Mouse (Mus musculus): ENCODE results near the gene Slc22a1. TPM values are rescaled to one million over a fixed set of nuclear protein-coding genes. Genes with fewer than 3 reads are reported as not detected.
"Not testable (repeated sequence)": the region's sequence is repeated elsewhere in the genome, so short reads cannot be mapped to it uniquely, and the experiment has no call there.

The Slc22a1 gene
- total RNA-seq, 2 experiments from 2014 or later: not detected

- DNase-seq: no peak
These were observed 9.4 kb upstream of the Slc22a1 start for GRCm38 (mm10) chr17:12684928-12685624.

DNA sequence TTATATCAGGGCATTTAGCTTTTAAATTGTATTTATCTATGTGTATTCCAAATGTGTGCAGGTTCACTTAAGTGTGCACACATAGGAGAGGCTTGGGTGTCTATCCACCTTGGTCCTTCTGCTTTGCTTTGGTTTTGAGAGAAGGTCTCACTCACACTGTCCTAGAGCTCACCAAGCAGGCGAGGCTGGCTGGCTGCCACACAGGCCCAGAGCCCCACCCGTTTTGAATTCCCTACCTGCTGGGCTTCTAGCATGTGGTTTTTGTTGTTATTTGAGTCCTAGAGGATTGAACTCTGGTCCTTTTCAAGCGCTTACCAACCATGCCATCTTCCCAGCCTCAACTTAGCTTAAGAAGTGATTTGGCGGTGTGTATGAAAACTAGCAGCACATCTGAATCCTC lies 8.8 kb upstream of the Slc22a1 start:
- no peak for DNase-seq

GRCm38 (mm10) chr17:12683582-12683981 lies 8.0 kb upstream of the Slc22a1 start:
- DNase-seq: no peak

DNA sequence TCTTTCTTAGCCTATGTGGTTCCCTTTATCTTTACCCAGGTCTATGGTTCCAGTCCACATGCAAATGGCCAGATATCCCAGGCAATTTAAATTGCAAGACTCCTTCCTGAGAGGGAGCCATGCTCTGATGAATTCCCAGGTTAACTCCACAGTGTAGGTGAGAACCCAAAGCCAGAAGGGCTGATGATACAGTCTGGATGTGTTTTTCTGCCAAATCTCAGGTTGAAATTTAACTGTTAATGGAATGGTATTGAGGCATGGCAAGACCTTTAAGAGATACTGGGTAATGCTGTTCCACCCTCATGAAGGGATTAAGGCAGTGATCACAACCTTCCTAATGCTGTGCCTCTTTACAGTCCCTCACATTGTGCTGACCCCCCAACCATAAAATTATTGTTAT lies 2.6 kb upstream of the Slc22a1 start:
- no peak for DNase-seq

- no peak for DNase-seq
These were observed 1.5 kb upstream of the Slc22a1 start for GRCm38 (mm10) chr17:12677139-12677538.

DNA sequence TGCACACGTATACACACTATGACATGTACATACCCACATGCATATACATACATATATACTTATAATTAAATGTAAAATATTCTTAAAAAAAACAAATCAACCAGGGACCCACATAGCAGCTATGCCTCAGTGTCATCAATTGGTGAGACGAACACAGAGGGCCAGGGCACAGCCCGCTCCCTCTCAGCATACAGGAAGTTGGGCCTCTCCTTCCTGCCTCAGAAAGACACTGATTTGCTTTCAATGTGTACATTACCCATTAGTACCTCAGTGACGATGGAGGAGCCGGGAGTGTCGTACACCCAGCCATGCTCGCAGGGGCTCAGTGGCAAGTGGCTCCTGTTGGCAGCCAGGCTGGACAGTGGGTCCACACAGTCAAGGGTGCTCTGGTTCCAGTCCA lies 649 bp downstream of the Slc22a1 start:
- not testable (repeated sequence) for DNase-seq

- DNase-seq: no peak
These were observed 1.8 kb downstream of the Slc22a1 start for GRCm38 (mm10) chr17:12673871-12674270.

DNA sequence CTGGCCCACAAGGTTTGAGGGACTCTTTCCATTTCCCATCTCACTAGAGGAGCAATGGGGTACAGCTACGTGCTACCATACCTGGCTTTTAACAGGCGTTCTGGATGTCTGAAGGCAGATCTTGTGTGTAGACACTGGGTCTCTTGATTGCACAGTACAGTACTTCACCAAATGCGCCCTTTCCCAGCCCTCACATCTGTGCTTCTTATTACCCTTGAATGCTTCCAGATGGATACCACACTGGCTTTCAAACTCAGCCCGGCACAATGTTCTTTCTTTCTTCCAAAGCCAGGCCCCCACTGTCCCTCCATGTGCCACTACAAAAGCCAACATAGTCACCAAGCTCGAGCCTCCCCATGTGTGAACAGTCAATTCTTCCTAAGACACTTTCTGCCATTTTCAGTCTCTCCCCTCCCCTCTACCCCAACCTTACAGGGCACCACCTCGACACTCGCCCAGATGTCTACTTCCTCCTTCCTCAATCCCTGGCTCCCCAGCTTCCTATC lies 3.3 kb downstream of the Slc22a1 start:
- no peak for DNase-seq

- no peak for DNase-seq
These were observed 4.5 kb downstream of the Slc22a1 start for GRCm38 (mm10) chr17:12671029-12671605.

GRCm38 (mm10) chr17:12669363-12669679 lies 6.3 kb downstream of the Slc22a1 start:
- DNase-seq: no peak

GRCm38 (mm10) chr17:12668478-12669362 lies 6.9 kb downstream of the Slc22a1 start:
- no peak for DNase-seq

DNA sequence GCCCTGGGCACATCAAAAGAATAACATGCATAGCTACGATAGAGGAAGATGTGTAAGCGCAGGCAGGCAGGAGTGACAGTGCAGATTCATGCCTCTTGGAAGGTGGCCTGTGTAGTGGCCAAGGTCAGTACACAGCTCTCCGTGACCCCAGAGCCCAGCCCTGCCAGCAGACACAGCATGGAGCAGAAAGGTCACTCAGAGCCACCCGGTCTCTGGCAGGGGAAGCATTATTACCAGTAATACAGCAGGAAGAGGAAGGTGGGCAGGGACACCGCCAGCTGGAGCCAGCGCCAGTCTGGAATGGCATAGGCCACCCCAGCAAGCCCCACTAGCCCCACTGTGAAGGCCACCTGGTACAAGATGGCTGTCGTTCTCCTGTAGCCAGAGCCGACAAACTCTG lies 11.5 kb downstream of the Slc22a1 start:
- no peak for DNase-seq

DNA sequence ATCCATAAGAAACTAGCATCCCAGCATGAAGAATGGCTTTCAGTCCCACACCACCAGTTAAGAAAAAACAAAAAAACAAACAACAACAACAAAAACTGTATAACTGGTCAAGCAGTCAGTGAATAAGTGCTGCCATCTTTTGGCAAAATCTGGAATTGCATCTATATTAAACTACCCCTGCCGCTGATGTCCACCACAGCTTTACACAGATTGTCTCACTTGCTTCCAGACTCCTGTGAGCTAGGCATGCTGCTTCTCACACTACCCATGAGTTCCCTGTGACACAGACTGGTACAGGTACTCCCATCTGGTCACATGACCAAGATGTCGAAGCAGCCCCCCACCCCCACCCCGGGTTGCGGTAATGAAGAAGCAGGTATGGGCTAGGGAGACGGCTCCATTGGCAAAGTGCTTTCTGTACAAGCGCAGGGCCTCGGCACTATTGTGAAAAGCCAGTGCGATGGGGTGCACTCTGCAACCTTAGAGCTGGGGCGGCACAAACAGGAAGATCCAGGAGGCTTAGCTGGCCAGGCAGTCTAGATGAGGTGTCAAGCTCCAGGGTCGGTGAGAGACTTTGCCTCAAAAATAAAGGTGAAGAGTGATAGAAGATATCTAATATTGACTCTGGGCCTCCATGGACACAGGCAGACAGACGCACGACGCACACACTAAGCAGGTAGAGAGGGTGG lies 14.9 kb downstream of the Slc22a1 start:
- DNase-seq: no peak

GRCm38 (mm10) chr17:12659233-12659632 lies 16.4 kb downstream of the Slc22a1 start:
- no peak for DNase-seq

- no peak for DNase-seq
These were observed 16.8 kb downstream of the Slc22a1 start for GRCm38 (mm10) chr17:12658784-12659183.

GRCm38 (mm10) chr17:12655826-12656225 lies 19.8 kb downstream of the Slc22a1 start:
- DNase-seq: no peak

DNA sequence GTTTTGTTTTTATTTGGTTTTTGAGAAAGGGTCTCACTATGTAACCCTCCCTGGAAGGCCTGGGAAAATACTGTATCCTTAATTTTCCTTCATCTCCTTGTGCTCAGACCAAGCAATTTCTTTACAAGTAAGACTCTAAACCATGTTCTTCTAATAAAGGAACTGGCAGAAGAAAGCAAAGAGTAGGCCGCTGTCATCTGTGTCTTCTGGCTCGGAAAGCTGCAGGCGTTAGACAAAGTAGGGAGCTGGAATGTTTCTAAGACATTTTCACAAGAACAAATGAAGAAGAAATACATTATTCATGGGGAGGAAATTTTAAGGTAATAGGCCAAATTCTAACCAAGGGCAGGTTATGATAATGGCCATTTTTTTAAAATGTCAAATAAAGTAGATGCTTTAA lies 21.6 kb downstream of the Slc22a1 start:
- DNase-seq: no peak

DNA sequence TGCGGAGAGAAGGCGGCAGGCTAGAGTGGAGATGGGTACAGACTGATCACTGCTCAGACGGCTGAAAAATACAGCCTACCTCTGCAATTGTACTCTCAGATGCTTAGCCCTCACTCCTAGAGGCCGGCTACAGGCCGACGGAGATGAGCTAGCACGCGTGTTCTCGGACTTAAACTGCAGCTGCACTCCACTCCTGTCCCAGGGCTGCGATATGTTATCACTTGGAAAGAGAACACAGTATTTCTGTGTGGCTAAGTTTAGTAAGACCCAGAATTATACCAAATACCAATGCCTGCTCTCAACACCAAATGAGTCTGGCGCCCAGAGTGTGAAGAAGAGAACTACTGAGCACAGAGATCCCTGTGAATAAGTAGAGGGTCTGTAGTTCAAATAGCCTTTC lies 23.0 kb downstream of the Slc22a1 start:
- DNase-seq: no peak

- peak; percentile 23 for DNase-seq
These were observed 30.2 kb downstream of the Slc22a1 start for GRCm38 (mm10) chr17:12645461-12645860.

- DNase-seq: no peak
These were observed 34.5 kb downstream of the Slc22a1 start for GRCm38 (mm10) chr17:12641087-12641486.

GRCm38 (mm10) chr17:12639585-12639984 lies 36.0 kb downstream of the Slc22a1 start:
- no peak for DNase-seq

DNA sequence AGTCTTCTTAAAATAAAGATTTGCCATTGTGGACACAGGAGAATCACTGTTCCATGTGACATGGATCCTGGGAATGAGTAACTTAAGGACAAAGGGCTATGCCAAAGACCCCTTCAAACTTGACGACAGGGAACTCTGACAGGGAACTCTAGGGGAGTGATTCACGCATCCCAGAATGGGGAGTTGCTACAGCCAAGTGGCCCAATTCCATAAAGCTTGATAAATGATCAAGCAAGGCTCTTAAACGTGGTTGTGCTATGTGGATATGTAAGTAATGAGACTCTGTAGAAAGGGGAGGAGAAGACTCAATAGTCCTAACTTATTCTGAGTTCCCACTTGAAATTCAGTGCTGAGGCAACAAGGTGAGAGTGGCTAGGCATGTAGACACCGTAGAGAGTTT lies 40.8 kb downstream of the Slc22a1 start:
- DNase-seq: no peak
